Mouse (Mus musculus): ENCODE measurements around the gene Setd1a.

Setd1a gene

DNA sequence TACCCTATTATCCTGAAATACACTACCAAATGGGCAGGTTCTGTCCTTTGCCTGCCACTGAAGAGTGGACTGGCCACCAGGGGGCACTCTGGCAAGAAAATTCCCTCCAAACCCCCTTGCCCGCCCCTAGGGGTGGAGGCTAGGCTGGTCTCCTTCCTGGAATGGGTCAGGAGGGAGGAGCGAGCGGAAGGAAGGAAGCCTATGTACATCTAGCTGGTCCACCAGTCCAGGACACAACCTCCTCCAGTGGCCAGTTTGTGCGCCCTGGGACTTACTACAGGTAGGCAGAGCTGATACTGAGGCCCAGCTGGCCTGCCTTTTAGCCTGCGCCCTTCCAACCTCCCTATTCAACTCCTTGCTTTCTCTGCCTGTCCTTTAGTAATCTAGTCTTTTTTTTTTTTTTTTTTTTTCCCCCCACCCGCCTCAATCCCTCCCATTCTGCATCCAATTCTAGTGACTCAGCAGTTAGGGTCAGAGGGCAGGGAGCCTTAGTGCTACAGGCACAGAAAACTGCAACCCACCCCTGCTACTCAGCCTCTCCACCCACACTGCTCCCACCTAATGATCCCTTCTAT lies 24.1 kb downstream of the Setd1a start, which contains the start of gene Hsd3b7:
TSS of gene Hsd3b7 (plus strand) at position 170 of the 575 bp plus-strand sequence.
- DNase-seq (ENCODE audit: low spot score in 2 of 2): peak; percentile 74 to 87

DNA sequence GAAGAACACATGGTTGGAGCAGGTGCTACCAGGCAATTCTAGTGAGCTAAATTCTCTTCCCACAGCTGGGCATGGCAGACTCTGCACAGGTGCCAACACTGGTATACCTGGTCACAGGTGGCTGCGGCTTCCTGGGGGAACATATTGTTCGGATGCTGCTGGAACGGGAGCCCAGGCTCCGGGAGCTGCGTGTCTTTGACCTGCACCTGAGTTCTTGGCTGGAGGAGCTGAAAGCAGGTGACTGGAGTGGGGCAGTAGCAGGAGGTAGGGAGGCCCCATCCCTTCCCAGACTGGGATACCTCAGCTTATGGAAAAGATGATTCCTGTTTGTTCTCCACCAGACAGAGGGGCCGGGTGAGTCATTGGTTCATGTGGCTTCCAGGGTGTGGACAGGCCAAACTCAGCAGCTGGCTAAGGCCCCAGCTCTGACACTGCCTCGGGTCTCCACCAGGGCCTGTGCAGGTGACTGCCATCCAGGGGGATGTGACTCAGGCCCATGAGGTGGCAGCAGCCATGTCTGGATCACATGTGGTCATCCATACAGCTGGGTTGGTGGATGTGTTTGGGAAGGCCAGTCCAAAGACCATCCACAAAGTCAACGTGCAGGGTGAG lies 24.6 kb downstream of the Setd1a start:
- no peak for DNase-seq (ENCODE audit: low spot score in 2 of 2)

DNA sequence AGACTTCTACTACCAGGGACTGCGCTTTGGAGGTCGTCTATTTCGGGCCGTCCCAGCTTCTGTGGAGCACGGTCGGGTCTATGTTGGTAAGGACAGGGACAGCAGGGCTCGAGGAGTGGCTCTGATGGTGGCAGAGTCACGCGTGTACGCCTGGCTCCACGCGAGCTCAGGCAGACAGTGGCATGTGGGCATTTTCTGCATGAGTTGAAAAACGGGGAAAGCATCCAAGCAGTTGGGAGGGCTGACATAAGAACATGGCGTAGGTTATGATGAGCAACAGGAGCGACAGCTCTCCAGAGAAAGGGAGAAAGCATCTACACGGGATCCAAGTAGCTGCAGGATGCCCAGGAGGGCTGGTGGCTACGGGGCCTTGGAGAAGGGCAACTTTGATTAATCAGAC lies 25.8 kb downstream of the Setd1a start:
- DNase-seq (ENCODE audit: low spot score in 2 of 2): no peak

DNA sequence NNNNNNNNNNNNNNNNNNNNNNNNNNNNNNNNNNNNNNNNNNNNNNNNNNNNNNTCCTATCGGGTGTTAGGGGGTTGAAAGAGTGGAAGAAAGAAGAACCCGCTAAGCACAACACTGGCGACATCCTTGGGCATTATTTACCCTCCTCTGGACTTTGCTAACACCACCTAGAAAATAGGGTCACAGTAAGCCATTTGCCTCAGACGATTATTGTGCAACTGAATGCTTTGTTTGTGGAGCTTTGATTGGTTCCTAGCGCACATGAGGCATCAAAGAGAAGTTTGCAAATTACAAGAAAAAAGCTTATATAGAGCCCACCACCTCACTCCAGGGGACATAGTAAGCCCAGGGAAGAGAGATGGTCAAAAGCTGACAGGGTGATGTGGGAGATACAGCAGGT lies 32.4 kb downstream of the Setd1a start:
- no peak for DNase-seq (ENCODE audit: low spot score in 2 of 2)

DNA sequence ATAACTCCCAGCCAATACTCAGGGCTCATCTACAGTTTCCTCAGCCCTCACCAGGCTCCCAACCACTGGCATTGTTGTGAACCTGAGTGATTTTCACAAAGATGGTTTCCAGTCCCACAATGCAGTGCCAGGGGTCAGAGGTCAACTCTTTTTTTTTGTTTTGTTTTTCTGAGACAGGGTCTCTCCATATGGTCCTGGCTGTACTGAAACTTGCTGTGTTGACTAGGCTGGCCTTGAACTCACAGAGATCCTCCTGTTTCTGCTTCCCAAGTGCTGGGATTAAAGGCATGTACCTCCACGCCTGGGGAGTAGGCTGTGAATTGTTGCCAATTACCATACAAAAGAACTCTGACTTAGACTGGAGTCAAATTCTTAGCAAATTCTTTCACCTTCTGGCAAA lies 33.4 kb downstream of the Setd1a start:
- no peak for DNase-seq (ENCODE audit: low spot score in 2 of 2)

DNA sequence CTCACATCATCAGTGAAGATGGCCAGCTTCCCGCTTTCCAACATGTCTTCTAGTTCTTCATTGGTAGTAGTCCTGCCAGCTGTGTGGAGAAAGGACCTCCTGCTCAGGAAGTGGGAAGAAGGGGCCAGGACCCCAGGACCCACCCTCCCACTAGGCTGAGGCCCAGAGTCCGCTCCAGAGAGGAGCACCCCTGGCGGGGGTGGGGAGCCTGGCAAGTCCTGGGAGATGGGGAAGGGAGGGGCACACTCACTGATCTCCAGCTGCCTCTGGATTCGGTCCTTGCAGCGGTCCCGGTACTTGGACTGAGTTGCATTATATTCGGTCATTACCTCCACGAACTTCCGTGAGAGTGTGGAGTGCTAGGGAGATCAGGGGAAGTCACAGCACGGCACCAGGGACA lies 34.2 kb downstream of the Setd1a start:
- DNase-seq (ENCODE audit: low spot score in 2 of 2): no peak

DNA sequence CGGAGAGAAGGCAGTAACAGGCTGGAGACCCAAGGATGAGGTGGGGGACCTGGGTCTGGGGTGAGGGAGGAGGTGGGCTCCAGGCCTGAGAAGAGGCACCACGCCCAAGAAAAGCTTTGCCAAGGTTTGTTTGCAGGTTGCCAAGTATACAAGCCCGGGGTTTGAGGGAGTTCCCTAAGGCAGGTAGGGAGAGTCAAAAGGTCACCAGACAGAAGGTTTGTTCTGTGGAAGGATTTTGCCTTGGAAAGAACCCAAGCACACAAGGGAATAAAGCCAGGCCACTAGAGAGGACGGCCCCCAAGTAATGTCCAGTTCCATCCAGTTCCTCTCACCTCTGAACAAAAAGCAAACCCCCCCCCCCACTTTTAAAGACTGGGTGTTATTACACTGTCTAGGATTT lies 34.8 kb downstream of the Setd1a start:
- DNase-seq (ENCODE audit: low spot score in 2 of 2): no peak

DNA sequence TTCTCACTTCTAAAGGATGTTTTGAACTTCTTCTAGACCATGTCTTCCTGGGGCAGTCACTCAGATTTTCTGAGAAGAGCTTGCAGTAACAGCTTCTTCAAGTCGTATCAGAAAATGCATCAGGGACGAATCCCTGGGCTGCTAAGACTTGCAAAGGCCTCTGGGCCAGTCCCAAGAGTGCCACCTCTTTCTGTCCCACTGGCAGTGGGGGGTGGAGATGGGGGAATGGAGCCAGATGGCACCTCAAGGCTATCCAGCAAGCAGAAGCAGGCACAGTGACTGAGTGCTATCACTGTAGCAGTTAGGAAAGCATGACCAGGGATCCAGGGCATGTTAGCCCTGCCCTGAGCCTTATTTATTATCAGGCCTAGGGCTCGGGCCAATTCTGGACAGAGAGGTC lies 35.8 kb downstream of the Setd1a start:
- DNase-seq (ENCODE audit: low spot score in 2 of 2): no peak

DNA sequence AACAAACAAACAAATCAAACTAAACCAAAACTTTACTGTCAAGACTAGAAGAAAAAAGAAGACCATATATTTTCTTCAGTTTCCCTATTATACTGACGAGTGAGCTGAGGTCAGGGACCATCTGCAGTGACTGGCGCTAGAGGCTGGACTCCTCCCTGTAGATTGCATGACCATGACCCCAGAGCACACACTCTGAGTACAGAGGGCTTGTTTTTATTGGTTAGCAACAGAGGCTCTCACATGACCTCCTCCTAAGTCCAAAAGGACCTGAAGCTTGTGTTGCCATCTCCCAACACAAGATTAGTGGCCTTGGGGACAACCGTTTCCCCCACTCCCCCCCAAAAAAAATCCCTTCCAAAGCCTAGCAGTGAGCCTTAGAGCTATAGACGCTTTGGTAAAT lies 37.4 kb downstream of the Setd1a start:
- no peak for DNase-seq (ENCODE audit: low spot score in 2 of 2)

DNA sequence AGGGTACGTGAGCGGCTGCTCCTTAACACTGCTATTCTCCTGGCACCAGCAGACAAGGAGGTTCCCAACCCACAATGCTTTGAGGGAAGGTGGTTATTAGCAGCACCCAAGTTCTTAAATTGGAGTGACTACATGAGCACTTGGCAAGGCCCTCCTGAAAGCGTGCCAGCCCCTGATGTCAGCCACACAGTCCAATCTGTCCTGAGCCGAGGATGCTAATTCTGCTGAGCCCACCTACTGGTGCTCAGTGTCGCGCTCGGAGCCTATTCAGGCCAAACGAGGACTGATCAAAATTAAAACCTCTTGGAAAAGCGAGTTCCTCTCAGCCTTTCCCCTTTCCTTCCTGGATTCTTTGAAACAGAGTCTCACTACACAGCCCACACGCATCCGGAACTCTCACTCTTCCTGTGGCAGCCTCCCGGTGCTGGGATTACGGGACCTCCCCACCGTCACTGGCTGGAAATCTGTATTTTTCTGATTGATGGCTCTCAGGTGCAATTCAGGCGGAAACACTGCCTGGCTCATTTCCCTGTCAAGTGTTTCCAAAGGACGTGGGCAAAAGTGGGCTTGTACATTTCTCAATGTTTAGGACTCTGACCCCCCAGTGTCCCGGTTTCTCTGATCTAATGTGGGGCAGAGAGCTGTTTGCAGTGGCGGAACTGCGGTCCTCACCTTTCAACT lies 37.9 kb downstream of the Setd1a start:
- peak in 1 of 2 experiments; percentile 62 for DNase-seq (ENCODE audit: low spot score in 2 of 2)

DNA sequence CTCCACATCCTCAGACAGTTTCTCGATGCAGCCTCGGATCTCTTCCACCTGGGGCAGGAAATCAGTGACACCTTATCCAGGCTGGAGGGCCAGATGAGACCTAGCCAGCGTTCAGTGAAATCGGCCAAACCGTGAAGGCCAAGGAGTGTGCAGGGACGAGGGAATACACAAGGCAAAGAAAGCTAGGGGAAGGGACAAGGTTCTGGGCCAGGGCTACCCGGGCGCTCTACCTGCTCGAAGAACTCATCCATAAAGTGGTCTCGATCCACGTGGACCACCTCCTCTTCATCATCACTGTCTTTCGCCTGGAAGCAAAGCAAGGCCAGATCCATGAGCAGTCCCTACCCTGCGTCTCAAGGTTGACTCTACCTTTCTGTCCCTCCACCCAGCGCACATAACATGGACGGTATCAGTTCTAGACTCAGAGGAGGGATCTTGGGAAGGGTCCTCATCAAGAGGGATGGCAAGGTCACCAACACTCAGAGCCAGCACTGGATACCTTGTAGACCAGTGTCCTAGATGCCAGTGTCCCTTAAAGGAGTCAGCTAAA lies 38.7 kb downstream of the Setd1a start:
- no peak for DNase-seq (ENCODE audit: low spot score in 2 of 2)

DNA sequence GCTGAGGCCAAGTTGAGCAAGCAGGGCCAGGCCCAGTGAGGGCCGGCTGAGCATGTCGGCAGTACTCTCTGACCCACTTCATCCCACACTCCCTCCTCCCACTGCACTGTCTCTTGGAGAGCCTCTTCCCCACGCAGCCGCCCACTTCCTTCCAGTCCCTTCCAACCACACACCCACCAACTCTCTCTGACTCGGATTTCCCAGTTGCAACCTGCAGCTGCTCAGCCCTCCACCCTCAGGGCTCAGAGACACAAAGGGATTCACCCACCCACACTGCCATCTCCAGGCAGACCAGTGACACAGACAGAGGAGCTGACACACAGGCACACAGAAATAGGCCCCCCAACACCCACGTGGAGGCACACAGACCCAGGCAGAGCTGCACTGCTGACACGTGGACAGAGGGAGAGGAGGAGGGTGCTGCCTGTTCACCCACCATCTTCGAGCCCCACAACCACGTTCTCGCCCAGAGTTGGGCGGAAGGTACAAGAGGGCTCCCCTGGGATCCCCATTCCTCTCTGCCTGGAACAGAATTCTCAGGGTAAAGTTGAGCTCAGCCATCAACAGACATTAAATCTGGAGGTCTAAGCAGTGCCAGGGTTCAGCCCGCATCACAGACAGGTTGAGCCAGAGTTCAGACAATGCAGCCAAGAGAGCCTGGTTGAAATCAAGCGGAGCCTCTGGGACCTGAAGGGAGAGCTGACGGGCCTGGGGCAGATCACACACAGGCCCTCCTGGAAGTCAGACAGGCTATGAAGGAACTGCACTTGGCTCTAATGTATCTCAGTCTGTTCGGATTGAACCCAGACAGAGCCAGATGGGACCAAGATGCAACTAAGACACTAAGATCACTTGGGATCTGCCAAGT lies 39.7 kb downstream of the Setd1a start:
- peak in 1 of 2 experiments; percentile 56 for DNase-seq (ENCODE audit: low spot score in 2 of 2)

DNA sequence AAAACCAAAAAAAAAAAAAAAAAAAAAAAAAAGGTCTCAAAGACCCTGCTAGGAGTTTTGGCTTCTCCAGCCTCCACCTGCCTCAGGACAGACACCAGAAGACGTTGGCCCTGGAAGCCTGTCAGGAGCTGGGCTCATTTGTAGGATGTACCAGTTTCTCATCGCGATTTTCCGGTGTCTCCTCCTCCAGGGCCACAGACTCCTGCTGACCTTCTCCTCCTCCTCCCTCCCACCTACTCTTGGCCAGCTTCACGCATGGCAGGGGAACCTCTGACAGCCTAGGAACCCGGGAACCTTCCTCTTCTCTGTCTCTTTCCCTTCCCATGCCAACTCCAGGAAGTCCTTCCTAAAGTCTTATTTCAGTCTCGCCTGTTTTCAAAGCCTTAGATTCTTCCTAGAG lies 40.6 kb downstream of the Setd1a start:
- DNase-seq (ENCODE audit: low spot score in 2 of 2): no peak

DNA sequence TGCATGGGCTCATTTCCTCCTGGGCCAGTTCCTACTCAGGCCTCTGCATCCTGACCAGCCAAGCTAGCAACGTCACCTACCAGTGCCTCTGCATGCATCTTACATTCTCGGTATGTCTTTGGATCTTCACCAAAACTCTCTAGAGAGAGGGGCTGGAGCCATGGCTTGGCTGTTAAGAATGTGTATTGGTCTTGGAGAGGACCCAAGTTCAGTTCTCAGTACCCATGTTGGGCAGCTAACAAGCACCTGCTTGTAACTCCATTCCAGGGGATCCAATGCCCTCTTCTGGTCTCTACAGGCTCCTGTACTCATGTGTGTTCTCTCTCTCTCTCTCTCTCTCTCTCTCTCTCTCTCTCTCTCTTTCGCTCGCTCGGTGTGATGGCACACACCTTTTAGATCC lies 41.3 kb downstream of the Setd1a start:
- no peak for DNase-seq (ENCODE audit: low spot score in 2 of 2)

DNA sequence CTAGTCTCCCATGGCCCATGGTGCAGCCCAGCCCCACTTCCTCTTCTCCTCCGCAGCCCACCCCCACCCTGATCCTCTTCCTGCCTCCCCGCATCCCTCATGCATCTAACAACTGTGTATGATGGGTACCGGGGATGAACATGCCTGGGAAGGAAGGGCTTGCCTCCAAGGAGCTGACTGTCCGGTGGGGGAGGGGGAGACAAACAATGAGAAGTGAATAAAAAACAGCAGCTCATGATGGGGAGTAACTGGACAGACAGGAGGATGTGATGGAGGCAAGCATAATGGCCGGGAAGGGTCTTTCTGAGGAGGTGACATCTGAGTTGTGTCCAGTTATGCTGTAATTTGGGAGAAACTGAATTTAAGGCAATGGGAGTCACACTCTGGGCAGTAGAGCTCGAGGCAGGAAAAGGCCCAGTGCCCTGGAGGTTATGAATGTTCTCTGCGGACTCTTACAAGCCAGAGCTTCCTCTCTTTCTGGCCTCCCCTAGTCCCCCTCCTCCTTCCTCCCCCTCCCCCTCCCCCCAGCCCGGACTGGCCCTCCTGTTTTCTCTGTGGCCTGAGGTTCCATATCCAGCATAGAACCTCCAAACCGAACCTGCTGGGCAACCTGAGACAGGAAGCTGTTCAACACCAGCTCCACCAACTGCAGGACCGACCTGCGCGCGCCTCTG lies 44.5 kb downstream of the Setd1a start:
- no peak for DNase-seq (ENCODE audit: low spot score in 2 of 2)

DNA sequence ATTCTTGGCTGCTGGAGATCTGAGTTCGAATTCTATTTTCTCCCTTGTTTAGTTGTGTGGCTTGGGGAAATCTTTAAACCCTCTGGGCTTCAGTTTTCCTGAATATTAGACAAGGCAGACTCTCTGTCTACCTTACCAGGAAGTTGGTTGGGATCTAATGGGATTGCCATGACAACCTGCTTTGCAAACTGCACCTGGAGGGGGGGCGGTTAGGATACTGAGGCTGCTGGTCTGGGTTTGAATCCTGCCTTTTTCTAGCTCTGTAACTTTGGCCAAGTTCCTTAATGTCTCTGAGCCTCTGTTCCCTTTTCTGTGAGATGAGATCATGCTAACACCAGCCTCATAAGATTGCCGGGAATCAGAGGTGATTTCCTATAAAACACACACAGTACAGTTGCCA lies 46.0 kb downstream of the Setd1a start:
- DNase-seq (ENCODE audit: low spot score in 2 of 2): no peak

DNA sequence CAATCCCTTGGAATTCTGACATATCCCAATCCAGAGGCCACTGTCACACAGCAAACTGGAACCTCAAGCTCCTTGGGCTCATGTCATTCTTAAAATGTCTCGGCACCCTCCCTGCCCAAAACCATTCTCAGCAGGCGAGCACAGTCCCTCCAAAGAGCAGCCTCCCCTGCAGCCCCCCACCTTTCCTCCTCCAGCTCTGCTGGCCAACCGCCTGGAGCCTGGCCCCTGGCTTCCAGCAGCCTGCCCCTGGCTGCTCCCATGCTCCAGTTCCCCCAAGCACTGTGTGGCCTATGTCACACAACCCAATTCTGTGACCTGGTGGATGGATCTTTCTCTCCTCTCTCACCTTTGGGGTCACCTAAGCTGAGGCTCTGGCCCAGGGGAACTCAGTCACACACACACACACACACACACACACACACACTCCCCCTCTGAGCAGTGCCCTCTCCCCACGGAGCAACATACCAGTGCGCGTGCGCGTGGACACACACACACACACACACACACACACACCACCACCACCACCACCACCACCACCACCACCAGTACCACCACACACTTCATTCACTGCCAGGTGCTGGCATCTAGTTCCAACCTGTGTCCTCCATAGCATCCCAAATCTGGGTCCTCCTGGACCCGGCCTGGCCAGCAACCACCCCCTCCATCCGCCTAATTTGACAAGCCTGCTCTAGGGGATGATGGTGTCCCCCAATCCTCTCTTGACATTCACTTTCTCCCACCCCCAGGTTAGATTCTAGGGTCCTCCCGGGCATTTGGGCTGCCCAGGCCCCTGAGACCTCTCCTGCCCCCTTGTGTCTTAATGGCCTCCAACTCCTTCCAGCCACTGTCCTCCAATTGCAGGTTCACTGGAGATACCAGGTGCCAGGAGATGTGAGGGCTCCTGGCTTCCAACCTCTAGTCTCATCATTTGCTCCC lies 47.0 kb downstream of the Setd1a start:
- no peak for DNase-seq (ENCODE audit: low spot score in 2 of 2)

DNA sequence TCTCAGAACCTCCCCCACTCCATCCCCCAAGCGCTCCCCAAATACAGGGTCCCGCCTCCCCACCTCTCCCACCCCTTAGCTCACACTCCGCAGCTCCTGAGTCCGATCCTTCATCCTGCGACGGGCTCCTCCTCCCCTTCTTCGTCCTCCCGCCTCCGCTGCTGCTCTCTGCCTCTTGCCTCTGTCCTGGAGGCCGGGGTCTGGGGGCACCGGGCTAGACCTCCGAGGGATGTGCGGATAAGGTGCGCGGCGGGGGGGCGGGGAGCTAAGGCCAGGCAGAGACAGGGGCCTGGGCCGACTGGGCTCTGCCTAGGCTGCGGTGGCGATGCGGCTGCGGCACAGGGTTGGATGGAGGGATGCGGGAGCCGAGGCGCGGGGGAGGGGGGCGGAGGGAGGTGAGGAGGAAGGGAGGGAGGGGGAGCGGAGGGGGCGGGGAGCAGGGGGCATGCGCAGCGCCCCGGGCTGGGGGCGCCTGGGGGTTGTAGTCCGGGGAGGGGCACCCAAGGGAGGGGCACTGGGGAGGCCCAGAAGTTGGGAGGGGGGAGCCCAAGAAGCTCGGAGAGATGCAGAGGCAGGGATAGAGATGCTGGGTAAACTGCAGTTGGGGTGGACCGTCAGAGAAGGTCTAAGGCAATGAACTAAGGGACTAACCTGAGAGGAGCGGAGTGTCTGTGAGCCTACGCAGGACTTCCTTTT lies 47.9 kb downstream of the Setd1a start, which contains the start of the genes Stx4a and Stx1b:
TSS of gene Stx4a (plus strand) at position 119 of the 696 bp plus-strand sequence.
TSS of gene Stx1b (minus strand) at position 374 of the 696 bp plus-strand sequence.
- DNase-seq (ENCODE audit: low spot score in 2 of 2): no peak

DNA sequence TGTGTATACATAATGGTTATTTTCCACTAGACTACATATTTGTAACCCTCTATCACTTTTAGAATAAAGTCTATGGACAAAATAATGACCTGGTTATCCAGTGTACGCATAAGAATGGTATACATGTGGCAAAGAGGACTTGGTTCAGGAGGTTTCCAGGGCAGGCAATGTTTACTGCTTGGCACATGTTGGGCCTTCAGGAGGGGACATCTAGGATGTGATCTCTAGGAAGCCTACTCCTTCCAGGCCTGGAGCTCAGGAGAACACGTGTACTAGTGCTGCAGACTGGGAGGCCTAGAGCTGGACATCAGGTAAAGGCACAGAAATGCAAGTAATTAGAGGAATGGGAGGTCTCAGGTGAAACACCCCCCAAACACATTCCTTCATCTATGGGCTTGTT lies 59.1 kb downstream of the Setd1a start:
- no peak for DNase-seq (ENCODE audit: low spot score in 2 of 2)

DNA sequence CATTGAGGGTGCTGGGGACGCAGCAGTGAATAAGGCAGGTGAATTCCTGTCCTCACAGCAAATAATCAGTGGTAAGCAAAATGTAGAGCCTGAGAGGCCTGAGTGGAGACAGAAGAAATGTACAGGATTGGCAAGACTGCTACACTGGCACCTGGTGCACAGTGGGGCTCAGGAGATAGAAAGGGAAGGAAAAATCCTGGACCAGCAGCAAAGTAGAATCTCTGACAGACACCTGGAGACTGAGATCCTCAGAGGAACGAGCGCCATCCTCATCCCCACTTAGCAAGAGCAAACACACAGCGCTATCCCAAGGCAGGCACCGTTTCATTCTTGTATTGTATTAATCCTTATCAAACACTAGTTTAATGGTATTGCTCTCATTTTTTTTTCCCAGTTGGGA lies 61.0 kb downstream of the Setd1a start:
- no peak for DNase-seq (ENCODE audit: low spot score in 2 of 2)

All from frontal cortex, postnatal 14 days (tissue).